Mouse (Mus musculus) fibroblast of lung, adult 2 months (primary cell): ENCODE results near the gene Nrbp1.

Experiments
- DNase-seq: peaks from one replicate; pipeline ENCODE4 v3.0.0-alpha.2; 2011; ENCODE audit warnings: low read depth

Gene Nrbp1

DNA sequence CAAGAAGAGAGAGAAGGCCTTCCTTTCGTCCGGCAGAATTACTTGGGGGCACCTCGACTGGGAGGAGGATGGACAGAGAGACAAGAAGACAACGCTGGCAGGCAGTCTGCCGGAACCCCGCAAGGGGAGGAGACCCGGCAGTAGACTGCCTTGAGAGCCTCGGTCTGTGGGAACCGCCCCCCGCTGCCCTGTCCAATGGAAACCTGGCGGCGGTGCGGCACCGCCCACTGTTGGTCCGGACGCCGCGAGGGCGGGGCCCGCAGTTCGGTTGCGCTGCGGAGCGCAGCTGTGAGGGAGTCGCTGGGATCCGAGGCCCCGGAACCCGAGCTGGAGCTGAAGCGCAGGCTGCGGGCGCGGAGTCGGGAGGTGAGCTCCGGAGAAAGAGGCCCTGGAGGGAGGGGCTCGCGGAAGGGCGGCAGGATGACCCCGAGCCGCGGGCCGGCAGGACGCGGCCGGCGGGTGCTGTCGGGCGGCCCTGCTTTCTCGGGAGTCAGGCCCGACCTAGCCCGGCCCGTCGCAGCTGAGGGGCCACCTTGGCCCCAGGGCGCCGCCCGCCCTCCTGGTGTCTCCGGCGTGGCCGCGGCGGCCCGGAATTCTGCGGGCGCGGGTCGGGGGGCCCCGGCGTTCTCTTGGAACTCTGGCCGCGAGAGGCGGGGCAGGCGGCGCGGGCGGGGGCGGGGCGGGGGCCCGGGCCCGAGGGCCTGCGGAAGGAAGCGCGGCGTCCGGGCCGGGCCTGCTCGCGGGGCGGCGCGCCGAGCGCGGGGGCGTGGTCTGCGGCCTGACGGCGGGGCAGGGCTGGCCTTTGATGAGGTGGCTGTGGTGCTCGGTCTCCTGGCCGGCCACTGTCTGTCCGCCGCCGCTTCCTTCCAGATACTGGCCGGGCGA lies at the start of gene Nrbp1, which contains the start of gene Gm9970:
Gene Nrbp1 (plus strand): TSS at position 228 of the 885 bp plus-strand sequence.
Gene Gm9970 (minus strand): TSS at position 596 of the 885 bp plus-strand sequence.
- DNase-seq = peak; percentile 86

DNA sequence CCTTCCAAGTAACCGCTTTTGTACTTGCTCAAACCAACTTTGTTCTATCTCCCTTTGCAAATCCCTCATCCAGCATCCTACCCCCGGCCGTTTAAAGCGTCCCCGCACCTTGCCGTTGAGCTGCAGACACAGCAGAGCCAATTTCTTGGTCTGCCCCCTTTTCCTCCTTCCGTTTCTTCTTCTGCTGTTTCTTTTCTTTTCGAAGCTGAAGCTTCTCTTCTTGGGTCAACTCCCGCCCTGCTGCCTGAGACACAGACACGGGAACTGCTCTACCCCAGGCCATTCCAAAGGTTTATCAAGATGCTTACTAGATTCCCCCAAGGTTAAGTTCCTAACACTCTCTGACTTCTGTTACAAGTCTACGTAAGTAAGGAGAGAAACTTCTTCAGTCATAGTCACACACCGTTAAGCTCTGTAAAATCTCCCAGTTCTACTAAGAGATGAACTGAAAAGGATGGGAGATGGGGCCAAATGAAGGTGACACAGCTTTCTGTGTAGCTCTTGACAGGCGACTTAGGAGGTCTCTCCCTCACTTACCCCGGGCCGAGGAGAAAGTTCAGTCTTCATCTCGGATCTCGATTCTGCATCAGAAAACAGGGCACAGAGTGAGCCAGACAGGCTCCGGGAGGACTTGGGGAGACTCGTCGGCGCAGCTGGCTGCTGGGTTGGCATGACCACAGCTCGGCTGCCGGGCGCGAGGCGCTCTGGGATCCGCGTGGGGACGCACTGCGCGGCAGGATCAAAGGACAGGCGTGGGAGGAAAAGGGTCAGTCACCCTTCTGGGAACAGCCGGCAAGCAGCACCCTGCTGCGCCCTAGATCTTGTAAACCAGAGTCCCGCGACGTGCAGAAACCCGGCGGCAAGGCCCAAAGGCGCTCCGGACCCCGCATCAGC lies 48.4 kb upstream of the Nrbp1 start:
- no peak for DNase-seq

DNA sequence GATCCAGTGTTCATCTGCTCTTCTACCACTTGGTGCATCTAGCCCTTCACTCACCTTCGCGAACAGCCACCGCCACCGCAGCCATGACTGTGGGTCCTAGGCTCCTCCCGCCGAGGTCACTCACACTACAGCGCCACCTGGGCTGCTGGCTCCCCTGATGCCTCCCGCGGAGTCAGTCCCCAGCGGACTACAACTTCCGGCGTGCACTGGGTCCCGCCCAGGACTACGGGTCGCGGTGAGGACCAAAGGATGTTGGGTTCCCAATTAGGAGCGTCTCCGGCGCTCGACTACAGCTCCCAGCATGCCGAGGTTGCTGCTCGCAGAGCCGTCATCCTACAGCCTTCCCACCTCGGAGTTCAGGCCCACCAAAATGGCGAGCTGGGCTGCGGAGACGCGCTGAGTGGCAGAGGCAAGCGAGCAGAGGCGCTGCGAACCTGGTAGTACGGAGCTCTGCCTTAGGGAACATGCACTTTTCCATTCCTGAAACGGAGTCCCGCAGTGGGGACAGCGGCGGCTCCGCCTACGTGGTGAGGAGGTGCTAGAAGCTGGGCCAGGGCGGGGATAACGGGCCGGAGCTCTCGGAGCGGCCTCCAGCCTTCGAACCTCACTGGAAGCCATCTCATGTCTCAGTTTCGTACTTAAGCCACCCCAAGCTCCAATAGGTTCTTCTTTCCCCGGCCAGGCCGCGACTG lies 47.6 kb upstream of the Nrbp1 start, which contains the start of the genes Snx17 and Eif2b4:
Gene Snx17 (plus strand): TSS at position 289 of the 692 bp plus-strand sequence.
Gene Eif2b4 (minus strand): TSS at position 492 of the 692 bp plus-strand sequence.
- DNase-seq = peak; percentile 97

DNA sequence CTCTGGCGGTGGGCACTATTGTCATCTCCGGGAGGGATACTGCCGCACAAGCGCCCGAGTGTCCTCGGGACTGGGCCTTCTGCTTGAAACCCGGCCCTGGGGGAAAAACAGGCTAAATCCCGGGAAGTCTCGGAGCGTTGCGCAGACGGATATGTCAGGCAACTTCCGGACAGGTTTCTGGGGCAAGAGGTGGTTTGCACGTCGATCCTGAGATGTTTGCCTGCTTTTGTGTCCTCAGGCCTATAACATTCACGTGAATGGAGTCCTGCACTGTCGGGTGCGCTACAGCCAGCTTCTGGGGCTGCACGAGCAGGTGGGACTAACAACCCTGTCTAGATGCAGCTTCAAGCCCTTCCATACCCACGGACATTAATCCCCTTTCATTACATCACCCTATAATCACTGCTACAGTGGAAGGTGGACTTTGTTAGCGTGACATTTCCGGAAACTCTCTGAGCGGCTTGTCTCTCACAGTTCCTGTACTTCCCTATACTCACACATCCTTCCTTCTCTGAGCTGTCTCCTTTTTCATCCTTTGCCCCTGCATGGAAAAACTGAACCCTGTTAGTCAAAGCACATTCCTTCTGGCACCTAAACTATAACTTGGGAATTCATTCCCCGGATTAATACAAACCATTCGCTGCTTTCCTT lies 46.9 kb upstream of the Nrbp1 start:
- DNase-seq = no peak

DNA sequence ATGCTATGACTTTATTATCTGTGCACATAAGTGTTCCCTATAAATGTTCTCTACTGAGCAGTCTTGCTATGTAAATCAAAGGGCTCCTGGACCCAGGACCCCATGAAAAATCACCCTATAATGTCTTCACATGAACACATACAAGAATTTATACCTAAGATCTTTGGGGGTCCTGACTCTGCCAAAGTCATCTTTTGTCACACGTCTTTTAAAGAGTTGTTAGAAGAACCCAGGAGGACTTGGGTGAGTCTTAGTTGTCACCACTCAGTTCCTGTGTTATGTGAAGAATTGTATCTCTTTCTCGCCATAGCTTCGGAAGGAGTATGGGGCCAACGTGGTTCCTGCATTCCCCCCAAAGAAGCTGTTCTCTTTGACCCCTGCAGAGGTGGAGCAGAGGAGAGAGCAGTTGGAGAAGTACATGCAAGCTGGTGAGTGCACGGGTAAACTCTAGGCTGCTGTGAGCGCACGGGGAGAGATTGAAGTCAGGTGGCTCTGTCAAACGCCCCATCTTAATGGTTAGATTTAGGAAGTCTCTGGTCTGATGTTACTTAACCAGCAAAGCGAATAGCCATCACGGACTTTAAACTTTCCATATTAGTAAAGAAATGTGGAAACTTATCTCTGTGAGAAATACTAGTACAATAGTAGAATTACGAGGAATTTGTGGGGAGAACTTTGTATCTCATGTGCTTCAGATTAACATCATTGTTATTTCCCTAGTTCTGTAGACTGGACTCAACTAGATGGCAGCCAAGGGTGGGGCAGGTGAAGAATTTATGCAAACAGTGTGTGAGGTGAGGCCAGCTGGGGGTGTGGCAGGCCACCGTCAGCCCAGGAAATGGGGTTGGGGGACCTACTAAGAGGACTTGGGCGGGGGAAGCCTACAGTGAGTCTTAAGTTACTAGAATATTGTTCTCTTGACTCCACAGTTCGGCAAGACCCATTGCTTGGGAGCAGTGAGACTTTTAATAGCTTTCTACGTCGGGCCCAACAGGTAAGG lies 45.9 kb upstream of the Nrbp1 start:
- DNase-seq = no peak

DNA sequence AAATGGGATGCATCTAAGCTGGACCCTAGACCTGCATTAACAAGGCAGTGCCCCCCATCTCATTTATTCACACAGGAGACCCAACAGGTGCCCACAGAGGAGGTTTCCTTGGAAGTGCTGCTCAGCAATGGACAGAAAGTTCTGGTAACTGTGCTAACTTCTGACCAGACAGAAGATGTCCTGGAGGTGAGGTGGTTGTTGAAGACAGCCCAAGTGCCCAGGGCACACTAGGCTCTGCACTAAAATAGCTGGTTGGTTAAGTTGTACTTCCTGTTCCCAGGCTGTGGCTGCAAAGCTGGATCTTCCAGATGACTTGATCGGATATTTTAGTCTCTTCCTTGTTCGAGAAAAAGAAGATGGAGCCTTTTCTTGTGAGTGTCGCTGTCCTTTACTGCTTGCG lies 45.0 kb upstream of the Nrbp1 start:
- no peak for DNase-seq

DNA sequence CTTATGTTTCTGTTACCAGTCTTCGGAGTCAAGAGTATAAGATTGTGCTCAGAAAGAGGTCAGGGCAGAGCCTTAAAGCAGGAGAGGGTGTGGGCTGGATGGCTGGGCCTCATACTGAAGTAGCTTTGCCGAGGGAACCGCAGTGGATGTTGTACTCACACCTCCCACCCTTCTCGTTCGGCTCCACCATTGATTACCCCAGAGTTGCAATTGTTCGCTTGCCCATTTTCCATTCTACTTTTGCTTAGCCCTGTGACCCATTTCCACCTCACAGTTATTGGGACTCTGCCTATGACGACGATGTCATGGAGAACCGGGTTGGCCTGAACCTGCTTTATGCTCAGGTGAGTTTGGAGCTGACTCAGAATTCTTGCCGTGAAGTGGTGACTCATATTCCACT lies 44.5 kb upstream of the Nrbp1 start:
- DNase-seq = no peak

DNA sequence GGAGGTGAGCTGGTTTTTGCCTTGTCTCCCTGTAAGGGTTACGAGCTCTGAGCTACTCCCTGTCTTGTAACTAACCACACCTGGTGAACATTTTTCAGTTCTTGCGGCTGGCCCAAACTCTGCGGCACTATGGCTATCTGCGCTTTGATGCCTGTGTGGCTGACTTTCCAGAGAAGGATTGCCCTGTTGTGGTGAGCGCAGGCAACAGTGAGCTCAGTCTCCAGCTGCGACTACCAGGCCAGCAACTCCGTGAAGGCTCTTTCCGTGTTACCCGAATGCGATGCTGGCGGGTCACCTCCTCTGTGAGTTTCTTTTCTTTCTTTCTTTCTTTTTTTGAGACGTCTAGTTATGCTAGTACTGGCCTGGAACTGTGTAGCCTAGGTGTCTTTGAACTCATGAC lies 43.6 kb upstream of the Nrbp1 start:
- no peak for DNase-seq

DNA sequence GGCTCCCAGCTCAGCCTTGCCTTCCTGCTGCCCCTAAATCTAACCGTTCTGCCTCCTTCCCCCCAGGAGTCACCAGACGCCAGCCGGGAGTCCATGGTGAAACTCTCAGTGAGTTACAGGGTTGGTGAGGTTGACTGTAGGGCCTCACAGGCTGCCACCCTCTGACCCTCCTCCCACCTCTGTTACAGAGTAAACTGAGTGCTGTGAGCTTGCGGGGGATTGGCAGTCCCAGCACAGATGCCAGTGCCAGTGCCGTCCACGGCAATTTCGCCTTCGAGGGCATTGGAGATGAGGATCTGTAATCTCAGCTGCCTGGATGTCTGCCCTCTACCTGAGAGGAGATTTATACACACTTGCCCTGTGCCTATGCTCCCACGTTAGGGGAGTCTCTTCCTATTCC lies 42.5 kb upstream of the Nrbp1 start:
- DNase-seq = no peak

DNA sequence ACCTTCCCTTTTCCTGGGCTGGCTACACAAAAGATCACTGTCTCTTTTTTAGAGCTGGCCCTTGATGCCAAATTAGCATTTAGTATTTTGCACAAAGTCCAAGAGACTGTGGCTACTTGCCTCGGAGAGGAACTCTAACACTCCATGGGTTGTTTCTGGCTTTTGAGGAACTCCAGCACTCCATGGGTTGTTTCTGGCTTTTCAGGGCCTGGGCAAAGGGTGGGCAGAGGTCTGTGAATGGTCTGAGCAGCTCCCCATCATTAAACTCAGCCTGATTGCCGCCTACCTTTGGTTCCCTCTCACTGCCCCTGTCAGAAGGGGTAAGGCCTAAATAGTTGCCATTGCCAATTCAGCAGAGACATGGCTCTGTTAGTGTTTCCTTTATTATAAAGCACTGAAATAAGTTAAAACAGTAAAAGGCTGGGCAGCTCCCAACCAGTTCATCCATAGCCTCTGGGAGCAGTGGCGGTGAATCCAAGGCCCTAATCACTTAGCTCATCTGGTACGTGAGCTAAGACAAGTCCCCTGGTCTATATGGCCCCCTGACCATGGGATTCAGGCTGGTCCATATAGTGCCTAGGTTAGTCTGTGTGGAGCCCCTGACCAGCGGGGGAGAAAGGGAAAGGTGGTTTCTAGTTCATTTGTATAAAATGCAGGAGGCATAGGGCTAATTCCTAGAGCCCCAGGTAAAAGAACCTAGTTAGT lies 41.9 kb upstream of the Nrbp1 start:
- no peak for DNase-seq

DNA sequence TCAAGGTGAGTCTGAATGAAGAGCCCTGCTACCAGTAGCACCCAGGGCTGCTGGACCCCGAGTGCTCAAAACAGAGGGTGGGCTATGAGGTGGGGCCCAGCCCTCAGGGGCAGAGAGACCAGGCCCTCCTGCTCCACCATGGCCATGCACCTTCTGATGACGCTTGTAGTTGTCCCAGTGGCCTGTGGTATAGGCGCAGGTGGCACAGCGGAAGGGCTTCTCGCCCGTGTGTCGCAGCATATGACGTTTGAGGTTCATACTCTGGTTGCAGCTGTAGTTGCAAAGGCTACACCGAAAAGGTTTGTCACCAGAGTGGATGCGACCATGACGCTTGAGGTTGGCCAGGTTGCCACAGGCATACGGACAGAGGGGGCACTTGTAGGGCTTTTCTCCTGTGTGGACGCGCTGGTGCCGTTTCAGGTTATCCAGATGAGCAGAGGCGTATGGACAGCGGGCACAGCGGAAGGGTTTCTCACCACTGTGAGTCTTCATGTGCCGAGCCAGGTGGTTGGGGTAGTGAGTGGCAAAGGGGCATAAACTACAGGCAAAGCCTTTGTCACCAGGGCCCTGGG lies 41.3 kb upstream of the Nrbp1 start:
- DNase-seq = no peak

DNA sequence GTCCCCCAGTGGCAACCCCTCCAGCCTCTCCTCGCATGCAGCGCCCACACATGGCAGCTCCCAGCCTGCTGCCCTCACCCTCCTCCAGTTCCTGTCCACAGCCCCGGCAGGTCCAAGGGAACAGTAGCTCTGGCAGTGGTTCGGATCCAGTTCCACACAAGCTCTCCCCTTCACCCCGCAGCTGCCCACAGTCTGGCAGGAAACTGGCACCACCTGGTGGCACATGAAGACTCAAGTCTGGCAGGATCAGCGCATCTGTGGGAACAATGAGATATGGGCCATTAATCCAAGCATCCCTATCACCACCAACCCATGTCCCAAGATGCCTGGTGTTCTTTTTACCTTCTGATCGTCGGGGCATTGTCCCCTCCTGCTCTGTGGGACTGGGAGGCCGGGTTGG lies 40.8 kb upstream of the Nrbp1 start:
- DNase-seq = no peak

DNA sequence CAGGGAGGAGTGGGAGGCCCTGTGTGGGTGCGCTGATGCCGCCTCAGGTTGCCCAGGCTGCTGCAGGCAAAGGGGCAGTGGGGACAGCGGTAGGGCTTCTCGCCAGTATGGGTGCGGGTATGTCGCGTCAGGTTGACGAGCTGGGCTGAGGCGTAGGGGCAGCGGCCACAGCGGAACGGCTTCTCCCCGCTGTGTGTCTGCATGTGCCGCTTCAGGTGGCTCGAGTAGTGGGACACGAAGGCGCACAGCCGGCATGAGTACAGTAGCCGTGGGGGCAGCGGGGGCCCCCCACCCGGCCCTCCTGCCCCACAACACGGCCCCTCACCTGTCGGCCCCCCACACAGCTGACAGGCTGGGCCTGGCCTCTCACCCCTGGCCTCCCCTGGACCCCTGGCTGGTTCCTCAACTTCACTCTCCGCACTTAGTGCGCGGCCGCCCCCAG lies 40.3 kb upstream of the Nrbp1 start:
- no peak for DNase-seq

DNA sequence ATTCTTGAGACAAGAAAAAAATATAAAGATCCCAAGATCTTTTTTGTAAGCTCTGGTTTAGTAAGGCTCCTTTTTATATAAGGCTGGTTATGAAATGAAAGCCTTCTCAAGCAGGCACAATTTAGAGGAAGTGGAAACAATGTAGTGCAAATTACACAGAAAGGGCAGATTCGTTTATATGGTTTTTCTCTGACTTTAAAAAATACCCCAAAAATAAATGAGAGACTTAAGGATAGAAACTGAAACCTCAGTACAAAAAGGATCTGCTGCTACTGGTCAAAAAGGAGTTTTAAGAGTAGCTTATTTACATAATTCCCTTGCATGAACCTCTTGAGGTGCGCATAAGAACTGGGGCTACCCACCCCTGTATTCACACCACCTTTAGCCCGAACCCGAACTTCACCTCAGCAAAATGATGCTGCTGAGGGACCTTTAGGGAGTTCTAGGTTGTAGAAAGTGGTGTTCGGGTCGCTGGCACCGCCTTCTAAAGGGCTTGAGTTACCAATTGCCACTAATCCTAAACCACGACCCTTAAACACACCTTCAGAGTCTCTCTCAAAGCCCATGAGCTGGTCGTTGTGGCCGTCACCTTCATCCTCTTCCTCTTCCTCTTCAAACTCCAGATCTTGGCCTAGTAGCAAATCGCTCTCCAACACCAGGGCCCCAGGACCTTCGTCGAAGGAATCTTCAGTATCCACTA lies 39.5 kb upstream of the Nrbp1 start:
- DNase-seq = no peak

DNA sequence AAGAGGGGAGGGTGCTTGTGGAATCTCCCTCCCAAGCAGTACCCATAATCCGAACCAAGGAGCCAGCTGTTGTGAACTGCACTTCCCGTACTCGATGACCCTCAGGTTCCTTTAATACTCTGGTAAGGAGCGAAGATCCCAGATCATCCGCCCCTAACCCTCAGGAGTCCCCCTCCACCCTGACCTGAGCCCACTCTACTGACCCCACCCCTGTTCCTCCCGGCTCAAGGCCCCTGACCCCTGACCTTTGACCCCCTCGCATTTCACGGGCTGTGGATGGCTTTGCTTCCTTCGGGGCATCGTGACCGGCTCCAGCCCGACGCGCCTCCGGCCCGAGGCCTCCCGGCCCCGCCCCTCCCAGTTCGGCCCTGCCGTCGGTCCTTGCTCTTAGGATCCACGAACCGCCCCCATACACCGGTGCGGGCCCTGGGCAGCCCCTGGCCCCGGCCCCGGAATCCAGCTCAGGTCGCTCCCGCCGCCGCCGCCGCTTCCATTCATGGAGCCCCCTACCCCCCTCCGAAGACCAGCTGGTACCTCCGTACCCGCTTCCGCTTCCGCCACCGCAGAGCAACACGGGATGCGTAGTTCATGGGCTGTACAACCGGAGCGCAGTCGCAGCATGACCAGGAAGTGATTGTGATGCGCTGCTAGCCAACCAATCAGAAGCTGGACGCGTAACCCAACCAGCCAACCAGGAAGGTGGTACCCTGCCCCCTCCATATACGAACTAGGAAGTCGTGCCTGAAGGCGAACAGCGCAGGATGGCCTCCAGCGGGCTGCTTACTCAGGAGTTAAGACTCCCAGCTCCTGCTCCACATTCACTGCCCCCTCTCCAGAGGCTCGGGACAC lies 38.7 kb upstream of the Nrbp1 start, which contains the start of gene Zfp513:
Gene Zfp513 (minus strand): TSS at position 562 of the 849 bp plus-strand sequence.
- DNase-seq = peak; percentile 99

DNA sequence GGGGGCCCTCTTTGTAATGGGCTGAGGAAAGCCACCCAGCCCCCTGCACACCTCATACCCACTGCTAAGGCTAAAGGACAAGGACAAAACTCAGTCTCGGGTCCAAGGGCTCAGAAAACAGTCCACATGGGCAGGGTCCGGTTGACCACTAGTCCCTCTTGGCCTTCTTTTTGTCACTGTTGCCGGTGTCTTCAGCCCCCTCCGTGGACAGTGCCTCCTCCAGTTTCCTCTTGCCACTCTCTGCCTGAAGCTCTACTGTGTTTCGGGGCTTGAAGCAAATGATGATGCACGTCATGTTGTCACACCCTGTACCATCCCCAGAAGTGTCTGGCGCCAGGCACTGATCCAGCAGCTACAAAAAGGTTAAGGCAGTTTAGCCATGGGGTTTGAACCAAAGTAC lies 37.7 kb upstream of the Nrbp1 start:
- DNase-seq = no peak

DNA sequence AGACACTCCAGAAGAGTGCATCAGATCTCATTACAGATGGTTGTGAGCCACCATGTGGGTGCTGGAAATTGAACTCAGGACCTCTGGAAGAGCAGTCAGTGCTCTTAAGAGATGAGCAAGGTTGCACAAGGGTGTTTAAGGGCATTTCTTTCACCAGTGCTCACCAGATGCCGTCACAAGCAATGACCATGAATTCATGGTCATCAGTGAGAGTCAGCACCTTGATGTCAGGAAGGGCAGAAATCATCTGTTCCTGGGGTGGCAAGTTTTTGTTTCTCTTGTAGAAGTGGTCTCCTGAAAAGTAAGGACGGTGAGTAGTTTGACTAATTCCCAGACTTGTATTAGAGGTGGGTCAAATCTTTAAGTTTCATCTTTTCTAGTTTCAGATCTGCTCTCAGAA lies 36.8 kb upstream of the Nrbp1 start:
- no peak for DNase-seq

DNA sequence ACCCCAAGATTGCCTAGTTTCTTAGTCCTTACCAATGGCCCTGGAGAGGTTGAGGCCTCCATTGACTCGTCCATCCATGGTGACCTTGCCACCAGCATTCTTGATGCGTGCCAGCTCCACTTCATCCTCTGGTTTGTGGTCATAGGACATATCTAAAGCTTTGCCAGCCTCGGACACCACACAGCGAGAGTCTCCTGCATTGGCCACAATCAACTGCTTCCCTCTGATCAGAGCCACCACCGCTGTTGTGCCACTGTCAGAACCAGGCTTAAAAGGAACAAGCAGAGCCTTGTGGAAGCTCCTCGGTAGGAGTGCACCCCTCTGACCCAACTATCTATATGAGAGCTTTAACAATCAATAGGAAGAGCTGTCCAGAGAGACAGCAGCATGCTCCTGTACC lies 36.2 kb upstream of the Nrbp1 start:
- DNase-seq = no peak
